Mouse (Mus musculus) liver, embryonic 14.5 days (tissue): ENCODE results near the gene Actl11.

ENCODE experiments used
- CTCF ChIP-seq: IDR thresholded peaks from 2 replicates; pipeline ENCODE4 v1.5.1; 2016; ENCODE audit warnings: antibody characterized with exemption, low read depth, control low read depth
- EP300 ChIP-seq: IDR thresholded peaks from 2 replicates; pipeline ENCODE4 v1.6.1; 2016; ENCODE audit warnings: antibody characterized with exemption, low read depth

- TF ChIP-seq CTCF (no peak), EP300 (no peak)
Measured at GRCm38 (mm10) chr9:107901627-107901914, 26.7 kb upstream of the Actl11 start.
